Mouse (Mus musculus) ES-Bruce4 (cell line): ENCODE measurements around the gene C87499.

ENCODE experiments used
- CTCF ChIP-seq: IDR thresholded peaks from one replicate; pipeline ENCODE4 v1.8.1; 2011; ENCODE audit warnings: low read depth, low read length
- EP300 ChIP-seq: IDR thresholded peaks from 2 replicates; pipeline ENCODE4 v1.6.1; 2011; ENCODE audit warnings: low read depth, low read length; ENCODE audit not compliant: insufficient read depth
- POLR2A ChIP-seq: IDR thresholded peaks from one replicate; pipeline ENCODE4 v1.8.1; 2011; ENCODE audit warnings: low read length; ENCODE audit not compliant: insufficient read depth

GRCm38 (mm10) chr4:88640704-88641076 is 6.5 kb upstream of the C87499 start:
- TF ChIP-seq POLR2A (no peak), CTCF (no peak), EP300 (no peak)
